Mouse (Mus musculus): ENCODE results near the gene Ifnl2. TPM values are rescaled to one million over a fixed set of nuclear protein-coding genes. Genes with fewer than 3 reads are reported as not detected.
"Not testable (repeated sequence)": the region's sequence is repeated elsewhere in the genome, so short reads cannot be mapped to it uniquely, and the experiment has no call there.

The Ifnl2 gene
- polyA plus RNA-seq, 1 experiment from 2014 or later, result not detected

GRCm38 (mm10) chr7:28544051-28544601, 33.9 kb upstream of the Ifnl2 start:
- Histone ChIP-seq H3K4me2 (peak overlapping the region; percentile 49), H3K27me3 (peaks cover 59% of the 10 kb centered on the region), H3K9ac (no peak overlapping the region), H3K9me3 (replicated peaks) (no peaks in the 10 kb centered on the region), H3K27ac (no peak overlapping the region), H3K4me3 (0 out of 2 replicates have a peak overlapping the region, but pooled peaks have one; percentile 1), H3K36me3 (no peaks in the 10 kb centered on the region), H3K4me1 (replicated peaks) (peaks cover 16% of the 10 kb centered on the region)
- 11% methylated on average over 23 of the region's 27 CpGs for WGBS
- no peak for ATAC-seq (replicated peaks; ENCODE audit: insufficient number of reproducible peaks, insufficient read depth, low FRiP score, low read depth)

- 54% methylated on average over 4 of the region's 4 CpGs for WGBS
- Histone ChIP-seq H3K27me3 (peaks cover 27% of the 10 kb centered on the region), H3K9me3 (replicated peaks) (no peaks in the 10 kb centered on the region), H3K4me3 (no peak within 1 kb of the TSS), H3K4me2 (no peak within 1 kb of the TSS), H3K4me1 (replicated peaks) (peaks cover 6% of the 10 kb centered on the region), H3K27ac (no peak within 1 kb of the TSS), H3K36me3 (no peaks in the 10 kb centered on the region), H3K9ac (no peak within 1 kb of the TSS)
- no peak for ATAC-seq (replicated peaks; ENCODE audit: insufficient number of reproducible peaks, insufficient read depth, low FRiP score, low read depth)
Observed at GRCm38 (mm10) chr7:28540526-28540925, 30.3 kb upstream of the Ifnl2 start, which contains the start of gene Sycn. TSS of gene Sycn (plus strand) at chr7:28540885.

- H3K4me2 ChIP-seq; H3K27ac ChIP-seq; H3K9ac ChIP-seq; H3K4me1 ChIP-seq (replicated peaks); H3K36me3 ChIP-seq; H3K9me3 ChIP-seq (replicated peaks); H3K4me3 ChIP-seq; ATAC-seq (replicated peaks; ENCODE audit: insufficient number of reproducible peaks, insufficient read depth, low FRiP score, low read depth): not testable (repeated sequence)
- WGBS, result 84% methylated on average over 6 of the region's 6 CpGs
- H3K27me3 ChIP-seq, result peaks cover 11% of the 10 kb centered on the region
Observed at GRCm38 (mm10) chr7:28538886-28539285, 28.6 kb upstream of the Ifnl2 start.

GRCm38 (mm10) chr7:28532005-28532404, 21.8 kb upstream of the Ifnl2 start:
- 0 out of 2 replicates have a peak, but pooled peaks cover 4% of the 10 kb centered on the region for H3K27me3 ChIP-seq
- H3K27ac ChIP-seq, result no peak overlapping the region
- no peak overlapping the region for H3K4me3 ChIP-seq
- no peaks in the 10 kb centered on the region for H3K36me3 ChIP-seq
- 77% methylated on average over 8 of the region's 8 CpGs for WGBS
- H3K4me1 ChIP-seq (replicated peaks), result peaks cover 4% of the 10 kb centered on the region; the same call in 1 of the 2 replicates
- H3K9me3 ChIP-seq (replicated peaks), result no peaks in the 10 kb centered on the region
- no peak overlapping the region for H3K9ac ChIP-seq
- H3K4me2 ChIP-seq, result no peak overlapping the region
- ATAC-seq (replicated peaks; ENCODE audit: insufficient number of reproducible peaks, insufficient read depth, low FRiP score, low read depth), result no peak

- H3K36me3 ChIP-seq, result no peaks in the 10 kb centered on the region
- no peak overlapping the region for H3K9ac ChIP-seq
- H3K27ac ChIP-seq, result no peak overlapping the region
- H3K4me2 ChIP-seq, result peak overlapping the region; percentile 24; the same call in 1 of the 2 replicates
- WGBS, result 7% methylated on average over 19 of the region's 19 CpGs
- H3K4me3 ChIP-seq, result no peak overlapping the region
- 0 out of 2 replicates have a peak, but pooled peaks cover 4% of the 10 kb centered on the region for H3K27me3 ChIP-seq
- ATAC-seq (replicated peaks; ENCODE audit: insufficient number of reproducible peaks, insufficient read depth, low FRiP score, low read depth), result peak; percentile 64; the same call in 1 of the 2 replicates
- H3K4me1 ChIP-seq (replicated peaks), result peaks cover 4% of the 10 kb centered on the region; the same call in 1 of the 2 replicates
- H3K9me3 ChIP-seq (replicated peaks), result no peaks in the 10 kb centered on the region
Observed at GRCm38 (mm10) chr7:28527922-28528719, 17.9 kb upstream of the Ifnl2 start.

- not testable (repeated sequence) for H3K27ac ChIP-seq; H3K36me3 ChIP-seq; H3K4me1 ChIP-seq (replicated peaks); H3K9me3 ChIP-seq (replicated peaks); H3K4me2 ChIP-seq; H3K9ac ChIP-seq; ATAC-seq (replicated peaks; ENCODE audit: insufficient number of reproducible peaks, insufficient read depth, low FRiP score, low read depth); H3K27me3 ChIP-seq; H3K4me3 ChIP-seq
- WGBS, result 71% methylated on average over 5 of the region's 6 CpGs
Observed at GRCm38 (mm10) chr7:28522536-28522935, 12.3 kb upstream of the Ifnl2 start, which contains the start of gene Ifnl3. TSS of gene Ifnl3 (plus strand) at chr7:28522836.

GRCm38 (mm10) chr7:28511441-28511840, 1.2 kb upstream of the Ifnl2 start:
- Histone ChIP-seq H3K36me3 (no peaks in the 10 kb centered on the region), H3K4me2 (no peak overlapping the region), H3K4me1 (replicated peaks) (no peaks in the 10 kb centered on the region), H3K27ac (no peak overlapping the region), H3K9ac (no peak overlapping the region), H3K27me3 (peaks cover 3% of the 10 kb centered on the region; the same call in 1 of the 2 replicates), H3K9me3 (replicated peaks) (no peaks in the 10 kb centered on the region), H3K4me3 (no peak overlapping the region)
- no peak for ATAC-seq (replicated peaks; ENCODE audit: insufficient number of reproducible peaks, insufficient read depth, low FRiP score, low read depth)
- WGBS, result 68% methylated on average over 8 of the region's 8 CpGs

GRCm38 (mm10) chr7:28509121-28509520, 1.1 kb downstream of the Ifnl2 start:
- H3K4me2 ChIP-seq; H3K4me1 ChIP-seq (replicated peaks); H3K9ac ChIP-seq; H3K27me3 ChIP-seq; H3K4me3 ChIP-seq; H3K27ac ChIP-seq; ATAC-seq (replicated peaks; ENCODE audit: insufficient number of reproducible peaks, insufficient read depth, low FRiP score, low read depth); H3K9me3 ChIP-seq (replicated peaks); H3K36me3 ChIP-seq: not testable (repeated sequence)
- 60% methylated on average over 2 of the region's 2 CpGs for WGBS

- H3K9me3 ChIP-seq (replicated peaks), result no peaks in the 10 kb centered on the region
- no peaks in the 10 kb centered on the region for H3K4me1 ChIP-seq (replicated peaks)
- H3K36me3 ChIP-seq, result no peaks in the 10 kb centered on the region
Observed at GRCm38 (mm10) chr7:28505585-28505984, 4.7 kb downstream of the Ifnl2 start.

GRCm38 (mm10) chr7:28495426-28495825, 14.8 kb downstream of the Ifnl2 start:
- H3K9ac ChIP-seq, result no peak overlapping the region
- no peaks in the 10 kb centered on the region for H3K9me3 ChIP-seq (replicated peaks)
- no peaks in the 10 kb centered on the region for H3K27me3 ChIP-seq
- H3K27ac ChIP-seq, result no peak overlapping the region
- H3K36me3 ChIP-seq, result no peaks in the 10 kb centered on the region
- WGBS, result 76% methylated on average over 11 of the region's 11 CpGs
- no peak for ATAC-seq (replicated peaks; ENCODE audit: insufficient number of reproducible peaks, insufficient read depth, low FRiP score, low read depth)
- no peak overlapping the region for H3K4me3 ChIP-seq
- H3K4me1 ChIP-seq (replicated peaks), result peaks cover 4% of the 10 kb centered on the region
- no peak overlapping the region for H3K4me2 ChIP-seq

More at GRCm38 (mm10) chr7:28505585-28505984, 4.7 kb downstream of the Ifnl2 start:
- WGBS, result 7% methylated on average over 5 of the region's 5 CpGs
- Histone ChIP-seq H3K9ac (no peak overlapping the region), H3K27me3 (peaks cover 8% of the 10 kb centered on the region; the same call in 1 of the 2 replicates), H3K4me2 (no peak overlapping the region), H3K27ac (no peak overlapping the region), H3K4me3 (no peak overlapping the region)
- no peak for ATAC-seq (replicated peaks; ENCODE audit: insufficient number of reproducible peaks, insufficient read depth, low FRiP score, low read depth)

GRCm38 (mm10) chr7:28492310-28492709, 17.9 kb downstream of the Ifnl2 start:
- no peak overlapping the region for H3K27ac ChIP-seq

More at GRCm38 (mm10) chr7:28492310-28492709, 17.9 kb downstream of the Ifnl2 start:
- Histone ChIP-seq H3K4me3 (no peak overlapping the region), H3K9me3 (replicated peaks) (no peaks in the 10 kb centered on the region), H3K9ac (no peak overlapping the region), H3K4me2 (no peak overlapping the region), H3K4me1 (replicated peaks) (peaks cover 9% of the 10 kb centered on the region), H3K36me3 (no peaks in the 10 kb centered on the region), H3K27me3 (peaks cover 16% of the 10 kb centered on the region; the same call in 1 of the 2 replicates)
- WGBS, result 83% methylated on average over 8 of the region's 8 CpGs
- ATAC-seq (replicated peaks; ENCODE audit: insufficient number of reproducible peaks, insufficient read depth, low FRiP score, low read depth), result no peak

All from heart, embryonic 15.5 days (tissue).